Mouse (Mus musculus) lung, postnatal 0 days (tissue): ENCODE measurements at regions not wholly inside any gene's neighbourhood (a gene's known extent, or its start where the extent isn't known, plus 50 kb on each side); places are given as distances from the start of the nearest gene placed in this dataset.

Source experiments
- CTCF ChIP-seq: IDR thresholded peaks from 2 replicates; pipeline ENCODE4 v1.5.1; 2016; ENCODE audit warnings: antibody characterized with exemption, mild to moderate bottlenecking
- EP300 ChIP-seq: IDR thresholded peaks from 2 replicates; pipeline ENCODE4 v1.6.1; 2016; ENCODE audit warnings: antibody characterized with exemption, mild to moderate bottlenecking, control low read depth

- TF ChIP-seq EP300 (no peak), CTCF (no peak)
Observed at GRCm38 (mm10) chr2:148497452-148498302, 54.3 kb upstream of the Cd93 start.
